In genomic region chrX:93862525-93863086, GRCm38 (mm10) we compare ENCODE assay signal across 17 mouse cellular contexts. TPM values are rescaled to one million over a fixed set of nuclear protein-coding genes. Genes with fewer than 3 reads are reported as not detected.
DNase-seq lines count a peak whose midpoint lies in the region; ATAC-seq and TF ChIP-seq lines count a peak whose summit lies in the region.
"Had no signal": no experiment of that assay in that cellular context is flagged by ENCODE, and none has a peak within 500 bp of the region (broad histone marks: within the 10 kb centered on the region; RNA-seq: fewer than 3 reads in every experiment).

No protein-coding gene starts in this region.

- no peaks in the 10 kb centered on the region for H3K79me2 ChIP-seq in liver, adult 2 months (ENCODE audit: control insufficient read depth, insufficient read depth, low read length)

- no peak overlapping the region for H3K4me2 ChIP-seq in liver, embryonic 11.5 days
- H3K4me2 ChIP-seq: embryonic facial prominence, embryonic 13.5 days; hindbrain, embryonic 15.5 days; neural tube, embryonic 13.5 days had no signal

- H3K27ac ChIP-seq in liver, adult 2 months (replicated peaks; ENCODE audit: insufficient read depth, low read depth, low read length), result no peak overlapping the region
- H3K27ac ChIP-seq in liver, embryonic 11.5 days (ENCODE audit: low read depth, low read length), result no peak overlapping the region
- H3K27ac ChIP-seq: embryonic facial prominence, embryonic 13.5 days; hindbrain, embryonic 15.5 days; layer of hippocampus, adult 2 months; neural tube, embryonic 13.5 days had no signal

- ATAC-seq in liver, embryonic 11.5 days (replicated peaks; ENCODE audit: low FRiP score), result no peak
- peak; percentile 86 for ATAC-seq in megakaryocyte, adult 5-6 weeks (ENCODE audit: poor library complexity, severe bottlenecking)

- WGBS in liver, adult 2 months, result 32% methylated on average over 4 of the region's 4 CpGs
- 68% methylated on average over 4 of the region's 4 CpGs for WGBS in liver, embryonic 11.5 days

- H3K4me3 ChIP-seq in liver, adult 2 months (ENCODE audit: insufficient read depth, low read depth, low read length), result no peak overlapping the region
- H3K4me3 ChIP-seq in liver, embryonic 11.5 days (ENCODE audit: low read depth, low read length), result no peak overlapping the region
- H3K4me3 ChIP-seq: embryonic facial prominence, embryonic 13.5 days; hindbrain, embryonic 15.5 days; layer of hippocampus, adult 2 months; neural tube, embryonic 13.5 days had no signal

- H3K9ac ChIP-seq in liver, adult 2 months (ENCODE audit: low read depth, low read length), result no peak overlapping the region
- H3K9ac ChIP-seq in liver, embryonic 11.5 days (ENCODE audit: low read depth, low read length), result no peak overlapping the region
- H3K9ac ChIP-seq: embryonic facial prominence, embryonic 13.5 days; hindbrain, embryonic 15.5 days; neural tube, embryonic 13.5 days had no signal

- TF ChIP-seq POLR2A in liver, adult 2 months (IDR thresholded peaks at IDR 0.05; ENCODE audit: extremely low read depth, insufficient read depth, low read length), result no peak

- H3K4me1 ChIP-seq in liver, adult 2 months (ENCODE audit: control insufficient read depth, insufficient read depth, low read length), result no peaks in the 10 kb centered on the region
- no peaks in the 10 kb centered on the region for H3K4me1 ChIP-seq in liver, embryonic 11.5 days (replicated peaks; ENCODE audit: control insufficient read depth, insufficient read depth, low read length)
- H3K4me1 ChIP-seq: embryonic facial prominence, embryonic 13.5 days; hindbrain, embryonic 15.5 days; neural tube, embryonic 13.5 days had no signal

- DNase-seq in liver, adult 2 months (ENCODE audit: extremely low read depth, low read depth, low spot score), result peak; percentile 39
- no peak for DNase-seq in liver, embryonic 11.5 days (ENCODE audit: low spot score)
- DNase-seq in urinary bladder, postnatal 14 days (ENCODE audit: low spot score), result peak; percentile 29
- no peak for DNase-seq in urinary bladder, postnatal 25 days (ENCODE audit: low spot score)
- DNase-seq in left cerebral cortex, postnatal 4 days, result no peak
- no peak for DNase-seq in embryo, embryonic 11 days
- DNase-seq in layer of hippocampus, adult 9-11 months, result no peak
- DNase-seq: adrenal gland, adult 8-10 months; B cell, adult 2 months; cerebellum, postnatal 10 days; heart, postnatal 10 days; kidney, adult 9 months had no signal

- no peaks in the 10 kb centered on the region for H3K9me3 ChIP-seq in liver, embryonic 11.5 days (ENCODE audit: control insufficient read depth, low read length)
- H3K9me3 ChIP-seq: embryonic facial prominence, embryonic 13.5 days; hindbrain, embryonic 15.5 days; neural tube, embryonic 13.5 days had no signal

- intact Hi-C loops in left cerebral cortex, postnatal 4 days (cut with DNase I), result no loop called here

- H3K36me3 ChIP-seq in liver, adult 2 months (ENCODE audit: control insufficient read depth, insufficient read depth, low read length), result no peaks in the 10 kb centered on the region
- H3K36me3 ChIP-seq in liver, embryonic 11.5 days (ENCODE audit: control insufficient read depth, insufficient read depth, low read length), result no peaks in the 10 kb centered on the region
- H3K36me3 ChIP-seq: embryonic facial prominence, embryonic 13.5 days; hindbrain, embryonic 15.5 days; neural tube, embryonic 13.5 days had no signal

- no peak for TF ChIP-seq CTCF in liver, adult 2 months (IDR thresholded peaks at IDR 0.05; ENCODE audit: low read depth, low read length)

- no peaks in the 10 kb centered on the region for H3K27me3 ChIP-seq in liver, adult 2 months (ENCODE audit: control insufficient read depth, insufficient read depth, low read length)
- H3K27me3 ChIP-seq in liver, embryonic 11.5 days (replicated peaks; ENCODE audit: control insufficient read depth, insufficient read depth, low read length), result peaks cover 2% of the 10 kb centered on the region; the same call in 1 of the 2 replicates
- H3K27me3 ChIP-seq: hindbrain, embryonic 15.5 days had no signal

RNA-seq across cellular contexts. Expression of gene Pdk3, which starts 30.6 kb away (rescaled TPM):
- total RNA-seq in liver, adult 2 months (2014; rRNA removed), result 0.55 and 0.67 TPM in 2 replicates
- polyA plus RNA-seq in liver, adult 2 months (2012; rRNA removed), result 0.26 and 0.31 TPM in 2 replicates
- polyA plus RNA-seq in liver, embryonic 11.5 days (2014; fragmentation: Nextera tagmentation; extraction: Ambion mirVana), result 60.8 and 68.3 TPM in 2 replicates
- 37.1 and 54.2 TPM in 2 replicates for total RNA-seq in megakaryocyte, adult 5-6 weeks (2015)
- 33.7 and 33.8 TPM in 2 replicates for total RNA-seq in megakaryocyte, adult 5-6 weeks (2017)
- 10 to 100 TPM; 19.0 to 19.6 TPM for total RNA-seq in left cerebral cortex, postnatal 4 days (2021)

Comparison
In these comparisons a context has a peak if more than half of its experiments do, and no peak if none do; other contexts are left out.
1. DNase-seq: peak in liver, adult 2 months (single experiment) and urinary bladder, postnatal 14 days (single experiment); none in liver, embryonic 11.5 days (single experiment), urinary bladder, postnatal 25 days (single experiment), left cerebral cortex, postnatal 4 days (single experiment), embryo, embryonic 11 days (single experiment) and layer of hippocampus, adult 9-11 months (single experiment).
2. RNA of gene Pdk3, which starts 30.6 kb away (total RNA-seq): 33.7 to 54.2 TPM in megakaryocyte, adult 5-6 weeks and 19.0 to 19.6 TPM in left cerebral cortex, postnatal 4 days; 0.55 to 0.67 TPM in liver, adult 2 months; every median in the first group is over 10 times any median in the second.